Mouse (Mus musculus) brain, embryonic 14.5 days (tissue): ENCODE data around the gene Oit1.

Experiments
- CTCF ChIP-seq: fragments of 200-500 bp; IDR thresholded peaks from 2 replicates; pipeline ENCODE4 v1.5.1; 2012; ENCODE audit warnings: inconsistent platforms, mild to moderate bottlenecking, moderate library complexity, borderline replicate concordance; ENCODE audit not compliant: insufficient read depth, insufficient read length; ENCODE audit errors: extremely low read depth
- POLR2A ChIP-seq: fragments of 200-500 bp; IDR thresholded peaks from 2 replicates; pipeline ENCODE4 v1.6.1; 2012; ENCODE audit warnings: mild to moderate bottlenecking, inconsistent platforms, borderline replicate concordance; ENCODE audit not compliant: poor library complexity, insufficient read depth, insufficient read length, severe bottlenecking; ENCODE audit errors: extremely low read depth

GRCm38 (mm10) chr14:8304082-8304481, 74.5 kb downstream of the Oit1 start:
- TF ChIP-seq POLR2A, result no peak
- no peak for TF ChIP-seq CTCF
